Mouse (Mus musculus) small intestine, adult 10 weeks (tissue): Measurements from ENCODE around the gene Zfp143. TPM values are rescaled to one million over a fixed set of nuclear protein-coding genes. Genes with fewer than 3 reads are reported as not detected.

Experiments
- polyA plus RNA-seq: library from polyadenylated mRNA; stranded (reverse); fragments of 350-450 nt; fragmentation: Illumina TruSeq; extraction: RNeasy Lipid Tissue Mini Kit (QIAGEN cat#74804); gene quantifications from one replicate; pipeline ENCODE4 v1.2.3, GENCODE M21; 2014; ENCODE audit warnings: low replicate concordance

The Zfp143 gene
- polyA plus RNA-seq: 25.1 TPM

DNA sequence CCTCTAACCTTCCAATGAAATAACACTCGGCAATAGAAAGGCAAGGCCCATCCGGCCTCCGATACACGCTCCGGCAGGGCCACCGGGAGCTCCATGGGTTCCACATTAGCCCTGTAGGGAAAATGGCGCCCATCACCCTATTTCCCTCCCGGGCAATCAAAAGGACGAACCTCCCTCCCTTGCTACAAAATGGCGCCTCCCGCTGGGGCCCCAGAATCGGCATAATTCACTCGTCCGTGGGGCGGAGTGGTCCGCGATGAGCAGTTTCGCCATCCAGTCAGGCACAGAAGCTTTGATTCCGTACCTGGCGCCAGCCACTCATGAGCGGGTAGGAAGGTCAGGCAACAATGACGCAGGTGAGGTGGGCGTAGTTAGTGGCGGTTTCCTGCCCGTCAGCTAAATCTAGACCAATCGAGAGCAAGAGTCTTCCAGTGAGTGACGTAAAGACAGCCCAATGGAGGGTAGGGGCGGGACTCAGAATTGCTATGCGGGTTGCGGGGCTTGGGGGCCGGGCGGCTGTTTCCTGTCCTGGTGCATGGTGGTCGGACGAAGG is at the start of gene Zfp143:
Zfp143 (plus strand) TSS at position 19 of the 553 bp plus-strand sequence.

DNA sequence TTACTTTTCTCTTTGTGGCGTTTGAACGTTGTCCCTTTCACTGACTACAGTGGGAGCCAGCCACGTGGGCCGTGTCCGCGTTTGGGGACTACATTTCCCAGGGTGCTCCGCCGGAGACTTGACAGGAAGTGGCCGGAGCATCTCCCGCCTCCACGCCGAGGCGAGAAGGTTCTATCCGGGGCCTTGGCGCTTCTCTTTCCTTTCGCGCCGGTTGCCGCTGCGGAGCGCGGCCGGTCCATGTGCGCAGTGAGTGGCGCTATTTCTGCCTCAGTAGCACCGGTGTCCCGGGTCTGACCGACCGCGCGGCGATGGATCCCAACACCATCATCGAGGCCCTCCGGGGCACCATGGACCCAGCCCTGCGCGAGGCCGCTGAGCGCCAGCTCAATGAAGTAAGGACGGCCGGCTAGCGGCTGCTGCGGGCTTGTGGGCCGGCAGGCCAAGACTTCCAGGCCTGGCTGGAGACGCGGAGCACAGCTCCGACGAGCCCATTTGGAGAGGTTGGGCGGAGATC is 42.8 kb upstream of the Zfp143 start, which contains the start of gene Ipo7:
Ipo7 (plus strand) TSS at position 158 of the 514 bp plus-strand sequence.

DNA sequence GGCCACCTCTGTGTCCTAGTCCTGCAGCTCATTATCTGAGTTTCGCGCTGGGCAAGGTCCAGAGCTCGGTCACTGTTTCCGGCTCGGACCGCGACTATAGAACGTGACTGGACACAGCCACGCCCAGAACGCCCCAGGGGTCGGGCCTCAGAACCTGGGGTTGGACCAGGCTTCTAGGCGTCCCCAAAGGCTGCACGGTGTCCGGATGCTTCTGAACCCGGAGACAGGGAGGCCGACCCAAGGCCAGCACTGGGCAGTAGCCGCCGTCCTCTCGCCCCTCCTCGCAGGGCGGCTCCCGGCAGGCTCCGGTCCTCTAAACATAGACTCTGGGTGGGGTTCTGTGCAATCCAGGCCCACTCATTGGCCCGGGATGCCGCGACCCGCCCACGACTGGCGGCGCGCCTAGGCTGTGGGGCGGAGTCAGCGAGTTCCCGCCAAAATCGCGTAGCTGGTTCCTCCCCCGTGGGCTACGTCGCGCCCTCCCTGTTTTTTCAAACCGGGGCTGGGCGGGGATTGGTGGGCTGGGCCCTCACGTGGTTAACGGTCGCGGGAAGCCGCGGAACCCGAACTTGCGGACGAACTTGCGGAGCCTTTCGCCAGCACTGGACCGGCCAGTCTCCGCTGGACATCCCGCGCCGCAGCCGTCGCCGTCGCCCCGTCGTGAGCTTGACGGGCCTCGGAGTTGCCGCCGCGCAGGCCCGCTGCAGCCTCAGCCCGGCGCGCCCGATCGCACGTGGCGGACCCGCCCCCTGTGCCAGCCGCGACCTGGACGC is 60.7 kb downstream of the Zfp143 start, which contains the start of gene Wee1:
Wee1 (plus strand) TSS at position 531 of the 773 bp plus-strand sequence.

Other genes starting within 250 kb of the Zfp143 start
- 0.26 TPM for gene Scube2, start 195.5 kb upstream of the Zfp143 start, polyA plus RNA-seq
- 14.8 TPM for gene Dennd5a, start 100.7 kb upstream of the Zfp143 start, polyA plus RNA-seq
- 220 TPM for gene Tmem41b, start 74.3 kb upstream of the Zfp143 start, polyA plus RNA-seq
- gene Ipo7, start 42.9 kb upstream of the Zfp143 start, polyA plus RNA-seq: 165 TPM
- 27.6 TPM for gene Wee1, start 60.8 kb downstream of the Zfp143 start, polyA plus RNA-seq
- 40.1 TPM for gene Swap70, start 160.5 kb downstream of the Zfp143 start, polyA plus RNA-seq